Mouse (Mus musculus): Measurements from ENCODE around the gene Zfhx3. TPM values are rescaled to one million over a fixed set of nuclear protein-coding genes. Genes with fewer than 3 reads are reported as not detected.

Zfhx3 gene
- total RNA-seq, 2 experiments from 2014 or later = 7.2 to 8.3 TPM

DNA sequence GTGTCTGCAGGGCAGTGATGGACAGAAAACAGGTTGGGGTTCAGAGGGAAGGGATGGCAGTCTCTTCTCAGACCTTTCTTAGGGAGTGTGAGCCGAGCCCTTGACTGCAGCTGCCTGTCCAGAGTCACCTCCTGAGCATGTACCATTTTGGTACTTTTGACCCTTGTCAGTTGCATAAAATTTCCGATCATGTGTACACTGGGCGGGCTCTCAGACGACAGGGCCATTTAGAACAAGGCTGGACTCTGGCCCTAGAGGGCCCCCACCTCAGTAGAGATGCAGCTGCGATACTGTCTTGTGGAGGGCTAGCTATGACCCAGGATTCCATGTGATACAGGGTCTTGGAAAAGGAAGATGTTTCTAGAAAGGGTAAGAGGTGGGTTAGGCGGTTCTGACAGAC is 856.8 kb downstream of the Zfhx3 start:
- no peak for DNase-seq
- intact Hi-C loops (cut with DNase I) = loop anchor here (5.0 to 10.0 kb wide), 2 partner anchors 113 to 386 kb away; no protein-coding TSS in a partner anchor

DNA sequence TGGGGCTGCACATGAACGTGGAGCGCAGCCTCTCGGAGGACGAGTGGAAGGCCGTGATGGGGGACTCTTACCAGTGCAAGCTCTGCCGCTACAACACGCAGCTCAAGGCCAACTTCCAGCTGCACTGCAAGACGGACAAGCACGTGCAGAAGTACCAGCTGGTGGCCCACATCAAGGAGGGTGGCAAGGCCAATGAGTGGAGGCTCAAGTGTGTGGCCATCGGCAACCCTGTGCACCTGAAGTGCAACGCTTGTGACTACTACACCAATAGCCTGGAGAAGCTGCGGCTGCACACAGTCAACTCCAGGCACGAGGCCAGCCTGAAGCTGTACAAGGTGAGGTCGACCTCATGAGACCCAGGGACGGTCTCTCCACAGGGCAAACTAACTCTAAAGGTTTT is 857.9 kb downstream of the Zfhx3 start:
- intact Hi-C loops (cut with DNase I) = no loop called here
- DNase-seq = no peak

DNA sequence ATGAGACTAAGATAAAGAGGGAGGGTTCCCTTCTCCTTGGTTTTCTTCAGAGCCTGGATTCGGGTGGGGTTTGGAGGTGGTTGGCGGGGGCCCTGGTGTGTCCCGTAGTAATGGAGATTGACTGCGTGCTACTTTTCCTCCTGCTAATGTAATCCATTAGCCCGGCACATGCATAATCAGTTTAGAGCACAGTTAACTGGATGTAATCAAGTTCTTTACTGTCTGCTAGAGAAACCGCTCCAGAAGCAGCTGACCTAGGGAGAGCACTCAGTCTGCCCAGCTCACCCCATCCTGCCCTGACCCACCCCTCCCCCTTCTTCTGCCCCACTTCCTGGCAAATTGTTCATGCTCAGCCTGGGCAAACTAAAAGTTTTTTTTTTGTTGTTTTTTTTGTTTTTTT is 860.6 kb downstream of the Zfhx3 start:
- no peak for DNase-seq
- intact Hi-C loops (cut with DNase I) = no loop called here

DNA sequence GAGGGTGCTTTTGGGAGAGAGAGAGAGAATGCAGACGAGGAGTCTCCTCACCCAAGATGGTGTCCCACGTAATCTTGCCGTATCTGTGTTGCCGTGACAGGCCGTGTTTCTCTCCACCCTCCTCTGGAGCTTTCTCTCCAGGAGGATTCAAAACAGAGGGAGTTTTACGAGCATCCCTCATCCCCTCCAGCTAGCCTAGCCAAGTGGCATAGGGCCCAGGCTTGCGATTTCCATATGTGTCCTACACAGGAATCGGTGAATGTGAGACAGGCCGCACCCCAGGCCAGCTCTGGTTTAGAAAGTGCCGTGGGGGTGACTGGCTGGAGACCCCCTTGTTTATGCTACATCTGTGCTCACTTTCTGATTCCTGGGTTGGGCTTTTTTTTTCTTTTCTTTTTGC is 869.2 kb downstream of the Zfhx3 start:
- DNase-seq = no peak
- intact Hi-C loops (cut with DNase I) = no loop called here

DNA sequence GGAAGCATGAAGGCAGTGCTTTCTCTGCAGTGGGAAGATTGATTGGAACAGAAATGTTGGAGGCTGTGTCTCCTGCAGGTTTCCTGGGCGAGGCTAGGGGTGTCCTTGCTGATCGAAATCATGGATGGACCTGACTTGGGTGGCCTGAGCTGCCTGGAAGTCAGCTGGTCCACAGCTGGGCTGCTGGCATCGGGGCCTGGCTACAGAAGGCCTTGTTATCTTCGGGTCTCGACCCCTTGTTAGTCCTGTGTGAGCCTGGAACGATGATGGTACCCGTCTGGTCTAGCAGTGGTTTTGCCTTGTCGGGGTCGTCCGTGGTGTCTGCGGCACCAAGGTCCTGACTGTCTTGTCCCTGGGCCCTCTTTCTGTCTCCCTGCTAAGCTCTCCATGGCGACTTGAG is 870.9 kb downstream of the Zfhx3 start:
- no peak for DNase-seq
- intact Hi-C loops (cut with DNase I) = no loop called here

DNA sequence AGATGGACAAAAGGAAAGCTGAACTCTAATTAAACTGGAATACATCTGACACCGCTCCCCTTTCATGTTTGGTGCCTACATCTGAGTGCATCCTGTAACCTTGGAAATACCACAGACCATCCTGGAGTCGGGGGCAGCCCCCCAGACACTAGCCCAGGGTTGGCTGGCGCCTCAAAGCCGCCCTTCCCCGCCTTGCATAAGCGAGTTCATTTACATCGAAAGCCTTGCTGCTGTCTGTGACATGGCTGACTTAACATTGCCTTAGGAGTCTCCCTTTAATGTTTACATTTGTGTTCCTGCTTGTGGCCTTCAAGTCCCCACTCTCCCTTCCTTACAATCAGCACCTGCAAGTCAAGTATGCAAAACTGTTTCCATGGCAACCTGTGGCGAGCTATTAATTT is 876.8 kb downstream of the Zfhx3 start:
- intact Hi-C loops (cut with DNase I) = no loop called here
- DNase-seq = no peak

DNA sequence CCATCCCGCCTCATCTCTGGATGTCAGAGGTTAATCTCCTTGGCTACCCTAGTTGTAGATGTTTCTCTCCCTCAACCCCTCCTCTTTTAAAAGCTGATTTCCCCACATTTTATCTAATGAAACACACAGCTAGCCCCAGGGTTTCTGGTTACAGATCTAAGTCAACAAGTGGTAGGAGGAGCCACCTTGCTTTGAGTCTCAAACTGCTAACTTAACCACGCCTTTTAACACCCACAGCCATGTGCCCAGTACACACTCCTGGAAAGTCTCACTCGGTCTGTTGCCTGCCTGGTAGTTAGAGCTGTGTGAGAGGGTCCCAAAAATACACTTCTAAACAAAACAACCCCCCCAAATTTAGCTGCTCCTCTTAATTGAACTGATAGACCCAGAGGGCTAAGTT is 877.4 kb downstream of the Zfhx3 start:
- intact Hi-C loops (cut with DNase I) = no loop called here

DNA sequence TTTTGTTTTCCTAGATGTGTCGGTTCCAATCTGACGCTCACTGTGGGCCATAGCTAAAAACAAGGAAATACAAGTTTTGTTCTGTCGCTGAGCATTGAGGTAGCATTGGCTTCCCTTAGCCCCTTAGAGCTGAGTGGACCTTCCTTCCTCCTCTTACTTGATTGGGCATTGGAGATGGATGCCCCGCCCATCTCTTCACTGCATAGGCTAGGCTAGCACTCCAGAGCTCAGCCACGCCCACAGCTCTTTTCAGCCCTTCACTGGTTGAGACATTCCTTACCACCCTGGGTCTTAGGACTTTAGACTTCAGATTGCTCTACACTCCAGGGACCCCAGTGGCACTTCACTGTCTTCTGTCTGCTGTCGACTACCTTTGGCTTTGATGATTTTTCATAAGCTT is 878.2 kb downstream of the Zfhx3 start:
- no peak for DNase-seq
- intact Hi-C loops (cut with DNase I) = no loop called here

More for the DNA sequence above, 877.4 kb downstream of the Zfhx3 start:
- DNase-seq = no peak

DNA sequence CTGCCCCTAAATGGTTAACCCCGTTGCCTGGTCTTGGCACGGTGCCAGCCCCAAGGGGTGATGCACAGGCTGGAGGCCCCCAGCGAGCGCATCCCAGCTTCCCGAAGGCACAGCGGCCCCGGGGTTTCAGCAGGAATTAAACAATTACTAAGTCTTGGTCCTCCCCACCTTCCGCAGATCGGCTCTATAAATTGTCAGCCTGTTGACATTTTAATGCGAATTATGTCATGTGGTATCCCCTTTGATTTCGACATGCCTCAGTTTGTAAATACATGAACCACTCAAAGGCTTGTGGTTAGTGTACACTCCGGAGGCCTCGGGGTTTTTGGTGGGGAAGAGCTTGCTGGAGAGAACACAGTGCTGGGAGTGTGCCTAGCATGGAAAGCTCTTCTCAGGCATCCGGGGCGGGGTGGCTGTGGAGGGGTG is 880.4 kb downstream of the Zfhx3 start:
- intact Hi-C loops (cut with DNase I) = no loop called here
- DNase-seq = no peak

DNA sequence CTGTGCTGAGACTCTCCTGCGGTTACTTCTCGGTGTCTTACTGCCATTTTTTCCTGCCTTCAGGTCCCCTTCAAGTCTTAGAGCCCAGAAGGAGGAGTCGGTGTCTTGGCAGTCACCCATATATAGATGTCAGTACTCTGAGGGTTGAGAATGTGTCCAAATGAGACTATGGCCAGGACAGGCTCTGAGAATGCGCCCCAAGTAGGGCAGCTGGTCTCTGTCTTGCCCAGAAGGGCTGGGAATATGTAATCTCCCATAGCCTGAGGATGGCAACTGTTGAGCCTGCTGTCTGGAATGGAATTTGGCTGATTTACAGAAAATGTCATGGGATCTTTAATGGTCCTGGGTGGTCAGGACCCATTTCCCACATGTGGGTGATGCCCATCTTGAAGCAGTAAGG is 881.6 kb downstream of the Zfhx3 start:
- intact Hi-C loops (cut with DNase I) = no loop called here
- no peak for DNase-seq

DNA sequence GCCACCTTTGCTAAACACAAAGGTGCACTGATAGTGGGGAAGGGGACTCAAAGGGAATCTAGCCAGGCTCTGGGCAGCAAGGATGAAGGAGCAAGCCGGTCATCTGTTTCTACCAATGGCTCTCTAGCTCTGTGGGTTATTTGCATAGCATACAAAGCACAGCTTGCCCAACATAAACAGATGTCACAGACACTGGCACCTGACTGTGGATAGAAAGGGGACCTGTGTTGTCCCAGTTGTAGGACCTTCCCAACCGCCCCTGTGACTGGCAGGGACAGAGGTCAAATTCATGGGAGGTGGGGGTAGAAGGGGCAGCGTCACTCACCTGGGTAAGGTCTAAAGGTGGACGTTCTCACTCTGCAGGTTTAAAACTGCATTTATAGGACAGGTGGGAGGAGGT is 884.0 kb downstream of the Zfhx3 start:
- intact Hi-C loops (cut with DNase I) = no loop called here
- no peak for DNase-seq

DNA sequence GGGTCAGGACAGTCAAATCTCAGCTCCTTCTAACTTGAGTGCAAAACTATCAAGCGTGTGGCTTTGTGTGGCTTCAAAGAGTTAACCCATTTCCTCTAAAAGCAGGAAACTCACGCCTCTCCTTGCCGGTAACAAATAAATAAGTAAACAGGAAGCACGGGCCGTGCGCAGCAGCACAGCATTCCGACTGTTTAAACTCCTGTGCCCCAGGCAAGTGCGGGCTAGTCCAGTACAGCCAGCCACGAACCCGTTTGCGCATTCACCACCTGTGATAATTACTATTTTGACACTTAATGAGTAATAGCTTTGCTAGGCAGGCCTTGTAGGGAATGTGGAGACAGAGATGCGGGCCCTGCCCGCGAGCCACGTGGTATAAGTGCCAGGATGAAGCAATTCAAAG is 885.0 kb downstream of the Zfhx3 start:
- intact Hi-C loops (cut with DNase I) = no loop called here
- no peak for DNase-seq

DNA sequence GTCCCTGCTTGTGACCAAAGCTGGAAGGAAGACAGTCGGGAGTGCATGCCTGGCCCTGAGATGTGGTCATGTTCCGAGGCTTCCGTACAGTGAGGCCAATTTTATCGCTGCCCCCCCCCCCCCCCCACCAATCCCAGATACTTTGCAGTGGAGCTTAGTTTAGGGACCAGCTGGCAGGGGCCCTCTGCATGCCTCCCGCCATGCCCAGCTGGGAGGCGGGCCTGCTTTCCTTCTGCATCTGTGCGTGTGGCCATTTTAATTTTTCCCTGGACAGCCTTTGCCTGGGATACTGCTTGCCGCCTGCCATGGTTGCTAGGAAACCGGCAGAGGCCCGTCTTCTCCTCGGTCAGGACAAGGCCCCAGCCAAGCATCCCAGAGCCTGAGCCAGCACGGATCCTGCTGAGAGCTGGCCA is 886.9 kb downstream of the Zfhx3 start:
- intact Hi-C loops (cut with DNase I) = no loop called here
- peak in 1 of 2 experiments; percentile 31 for DNase-seq

DNA sequence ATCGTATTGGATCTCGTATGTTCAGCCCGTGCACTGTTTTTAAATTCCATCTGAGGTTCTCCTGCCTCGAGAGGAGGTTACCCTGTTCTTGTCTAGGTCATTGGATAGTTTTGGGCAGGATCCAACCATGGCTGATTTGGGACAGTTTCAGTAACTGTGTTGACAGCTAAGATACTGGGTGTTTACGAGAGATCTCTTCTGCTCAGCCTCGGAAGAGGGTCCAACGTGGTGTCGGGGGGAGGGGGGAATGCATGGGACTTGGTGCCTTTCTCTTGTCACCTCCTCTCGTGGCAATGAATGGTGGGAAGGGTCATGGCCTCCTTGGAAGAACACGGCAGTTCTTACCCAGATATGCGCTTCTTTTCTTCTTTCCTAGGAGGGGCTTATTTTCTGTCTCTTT is 892.7 kb downstream of the Zfhx3 start:
- no peak for DNase-seq
- intact Hi-C loops (cut with DNase I) = no loop called here

DNA sequence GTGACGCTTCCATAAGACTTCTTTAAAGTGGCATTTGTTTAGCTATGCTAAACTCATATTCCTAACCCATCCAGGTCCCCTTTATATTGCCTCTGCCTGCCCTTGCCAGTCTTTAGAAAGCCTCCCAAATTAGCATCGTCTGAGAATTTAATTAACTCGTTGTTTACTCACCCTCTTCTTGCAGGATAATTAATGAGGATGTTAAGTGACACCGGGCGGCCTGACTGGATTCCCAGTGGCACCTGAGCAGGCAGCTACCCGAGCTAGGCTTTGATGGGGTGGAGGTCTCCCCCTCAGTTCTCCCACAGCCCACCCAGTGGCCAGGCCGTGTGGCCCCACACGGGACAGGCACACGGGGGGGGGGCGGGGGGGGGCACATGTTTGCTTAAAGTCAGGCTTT is 895.3 kb downstream of the Zfhx3 start:
- intact Hi-C loops (cut with DNase I) = no loop called here
- no peak for DNase-seq

DNA sequence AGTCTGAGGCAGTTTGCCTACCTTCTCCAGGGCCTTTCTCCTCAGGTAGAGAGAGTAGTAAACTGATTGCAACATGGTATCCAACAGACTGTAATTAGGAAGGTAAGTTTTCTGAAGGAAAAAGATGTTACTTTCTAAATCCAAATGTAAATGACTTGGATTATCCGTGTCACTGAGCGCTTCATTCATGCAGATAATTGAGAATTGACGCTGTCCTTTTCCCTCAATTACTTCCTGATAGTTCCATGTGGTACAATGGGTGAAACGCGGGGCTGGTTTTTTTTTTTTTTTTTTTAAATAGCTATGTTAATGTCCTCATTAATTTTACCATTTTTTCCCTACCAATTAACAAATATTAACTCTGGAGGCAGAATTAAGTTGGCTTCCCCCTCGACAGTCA is 896.3 kb downstream of the Zfhx3 start:
- intact Hi-C loops (cut with DNase I) = no loop called here
- DNase-seq = no peak

DNA sequence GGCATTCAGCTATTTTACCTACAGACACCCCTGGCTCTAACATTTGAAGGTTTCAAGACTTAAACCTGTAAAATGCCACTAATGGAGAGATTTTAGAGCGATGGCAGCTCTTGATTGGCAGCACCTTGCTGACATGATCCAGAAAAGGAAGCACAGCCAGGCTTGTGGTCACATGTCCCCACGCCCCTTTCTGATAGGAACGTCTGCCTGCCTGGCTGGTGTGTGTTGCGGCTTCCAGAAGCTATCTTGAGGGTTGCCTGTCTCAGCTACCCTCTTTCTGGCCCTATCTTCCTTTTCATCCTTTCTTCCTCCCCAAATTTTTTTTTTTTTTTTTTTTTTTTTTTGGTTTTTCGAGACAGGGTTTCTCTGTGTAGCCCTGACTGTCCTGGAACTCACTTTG is 899.9 kb downstream of the Zfhx3 start:
- intact Hi-C loops (cut with DNase I) = no loop called here
- DNase-seq = no peak

DNA sequence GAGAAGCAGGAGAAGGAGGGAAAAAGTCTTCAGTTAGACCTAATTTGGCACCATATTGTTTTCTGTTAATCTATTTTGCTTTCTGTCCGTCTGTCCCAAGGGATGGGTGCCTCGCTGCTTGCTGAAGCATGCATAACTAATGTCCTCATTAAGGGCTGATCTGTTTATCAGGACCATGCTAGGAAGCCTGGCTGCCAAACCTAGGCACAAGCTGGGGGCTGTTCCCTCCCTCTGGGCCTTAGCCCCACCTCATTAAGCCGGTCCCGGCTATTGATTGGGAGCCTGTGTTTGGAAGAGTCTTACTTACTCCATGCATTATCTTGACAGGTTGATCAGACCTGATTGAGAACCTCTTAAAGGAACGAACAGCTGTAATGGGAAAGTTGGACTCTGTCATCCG is 903.7 kb downstream of the Zfhx3 start:
- intact Hi-C loops (cut with DNase I) = no loop called here
- DNase-seq = no peak

DNA sequence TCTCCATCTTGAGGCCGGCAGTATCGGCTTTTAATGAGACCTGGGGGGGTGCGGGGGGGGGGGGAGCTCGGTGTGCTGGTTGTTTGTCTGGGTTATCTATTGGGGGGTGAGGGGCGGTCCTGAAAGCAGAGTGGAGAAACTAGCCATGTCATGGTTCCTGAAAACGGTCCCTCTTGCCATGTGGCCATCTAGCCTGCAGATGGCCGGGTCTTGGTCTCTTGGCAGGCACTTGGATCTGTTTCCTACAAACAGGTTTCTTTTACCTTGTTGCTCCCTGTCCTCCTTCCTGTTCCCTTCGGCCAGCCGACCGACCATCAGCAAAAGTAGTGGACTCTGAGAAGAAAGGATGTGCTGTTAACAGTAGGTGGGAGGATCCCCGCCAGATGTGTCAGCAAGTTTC is 904.4 kb downstream of the Zfhx3 start:
- no peak for DNase-seq
- intact Hi-C loops (cut with DNase I) = no loop called here

DNA sequence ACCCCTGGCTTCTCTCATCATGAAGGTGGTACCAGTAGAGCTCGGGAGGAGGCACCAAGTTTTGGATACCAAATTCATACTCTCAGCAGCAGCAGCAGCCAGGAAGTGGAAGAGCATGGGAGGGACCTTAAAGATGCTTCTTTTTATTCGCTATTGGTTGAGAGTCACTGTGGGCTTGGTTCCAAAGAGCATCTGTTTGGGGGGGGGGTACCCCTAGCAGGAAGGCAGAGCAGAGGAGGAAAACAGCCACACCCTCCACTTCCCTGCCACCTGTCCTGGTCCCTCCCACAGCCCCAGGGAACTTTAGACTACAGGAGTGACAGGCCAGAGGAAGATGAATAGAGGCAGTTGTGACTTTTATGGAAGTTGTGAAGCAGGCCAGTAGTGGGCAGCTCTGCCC is 904.9 kb downstream of the Zfhx3 start:
- intact Hi-C loops (cut with DNase I) = no loop called here
- no peak for DNase-seq

DNA sequence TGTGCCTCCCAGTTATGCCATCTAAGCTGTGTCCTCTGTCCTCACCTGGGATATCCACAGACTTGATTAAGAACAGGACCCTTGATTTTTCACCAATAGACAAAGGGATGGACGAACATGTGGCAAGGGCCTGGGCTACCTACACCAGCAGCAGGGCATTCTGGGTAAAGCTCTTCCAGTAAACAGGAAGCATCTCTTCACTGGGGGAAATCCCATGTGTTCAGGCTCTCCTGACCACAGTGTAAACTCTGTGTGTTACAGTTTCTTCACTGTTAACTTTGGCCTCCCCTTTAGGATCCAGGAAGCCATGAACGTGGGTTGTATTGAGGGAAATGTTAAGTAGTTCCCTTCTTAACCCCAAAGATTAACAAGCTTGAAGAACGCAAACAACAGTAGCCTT is 906.0 kb downstream of the Zfhx3 start:
- DNase-seq = no peak
- intact Hi-C loops (cut with DNase I) = no loop called here

DNA sequence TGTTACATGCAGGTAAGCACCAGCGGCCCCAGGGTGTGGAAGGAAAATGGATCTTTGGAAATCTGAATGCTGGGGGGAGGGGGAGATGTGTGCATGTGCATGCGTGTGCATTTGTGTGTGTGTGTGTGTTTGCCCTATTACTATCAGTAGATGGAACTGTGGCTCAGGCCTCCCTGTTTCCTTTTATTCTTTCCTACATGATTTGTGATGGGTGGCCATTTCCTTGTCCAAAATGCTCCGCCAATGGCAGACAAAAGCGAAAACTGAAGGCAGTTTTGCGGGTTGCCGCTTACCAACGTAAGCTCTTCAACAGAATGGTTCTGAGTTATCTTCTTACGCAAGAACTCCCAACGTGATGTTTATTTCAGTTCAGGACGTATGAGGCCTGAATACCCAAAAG is 910.6 kb downstream of the Zfhx3 start:
- DNase-seq = no peak
- intact Hi-C loops (cut with DNase I) = no loop called here

DNA sequence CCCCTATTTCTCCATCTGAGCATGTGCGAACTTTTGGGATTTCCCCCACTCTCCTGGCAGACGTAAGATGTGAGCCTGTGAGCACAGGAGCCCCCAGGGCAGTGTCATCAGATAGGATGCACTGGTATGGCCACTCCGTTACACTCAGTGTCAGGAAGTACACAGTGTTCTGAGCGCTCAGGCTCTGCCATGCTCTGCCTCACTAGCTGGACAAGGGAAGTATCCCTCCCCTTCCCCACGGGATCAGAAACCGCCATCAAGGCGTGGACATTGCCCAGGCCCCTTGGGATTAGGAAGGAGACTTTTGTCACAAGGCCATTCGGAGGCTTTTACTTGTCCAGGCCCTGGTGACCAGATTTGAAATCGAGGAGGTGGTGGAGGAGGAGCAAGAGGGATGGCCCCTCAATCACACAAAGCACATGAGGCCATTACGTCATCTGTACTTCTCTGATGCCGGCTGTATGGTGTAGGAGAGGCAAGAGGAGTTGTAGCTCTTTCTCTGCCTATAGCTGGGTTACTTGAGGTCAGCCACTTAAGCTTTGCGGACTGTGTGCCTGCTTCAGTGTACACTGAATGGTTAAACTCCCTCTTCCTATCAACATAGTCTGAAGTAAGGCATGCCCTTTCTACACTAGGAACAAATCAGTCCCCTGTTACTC is 912.1 kb downstream of the Zfhx3 start:
- peak in 1 of 2 experiments; percentile 29 for DNase-seq
- intact Hi-C loops (cut with DNase I) = no loop called here
